Mouse (Mus musculus) kidney, postnatal 25 days (tissue): ENCODE data around the gene Kcnmb2.

ENCODE experiments used
- DNase-seq, 2 experiments: peaks; one replicate each; pipeline ENCODE4 v3.0.0; 2021; ENCODE audit warnings: mixed read lengths in 2 of 2

Gene Kcnmb2

DNA sequence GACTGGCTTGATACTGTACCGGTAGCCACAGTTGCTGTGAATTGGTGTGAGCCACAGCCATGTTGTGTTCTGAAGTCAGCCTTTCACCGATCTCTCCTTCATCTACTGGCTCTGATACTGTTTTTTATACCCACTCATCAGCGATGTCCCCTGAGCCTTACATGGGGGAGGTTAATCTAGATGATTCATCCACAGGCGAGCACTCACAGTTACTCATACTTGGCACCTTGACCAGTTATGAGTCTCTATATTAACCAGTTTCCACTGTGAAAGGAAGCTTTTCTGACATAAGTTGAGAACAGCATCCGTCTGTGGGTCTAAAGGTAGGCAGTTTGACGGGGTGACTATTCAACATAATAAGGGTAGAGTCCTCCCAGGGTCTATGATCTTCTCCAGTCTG lies 118.7 kb downstream of the Kcnmb2 start:
- no peak for DNase-seq

DNA sequence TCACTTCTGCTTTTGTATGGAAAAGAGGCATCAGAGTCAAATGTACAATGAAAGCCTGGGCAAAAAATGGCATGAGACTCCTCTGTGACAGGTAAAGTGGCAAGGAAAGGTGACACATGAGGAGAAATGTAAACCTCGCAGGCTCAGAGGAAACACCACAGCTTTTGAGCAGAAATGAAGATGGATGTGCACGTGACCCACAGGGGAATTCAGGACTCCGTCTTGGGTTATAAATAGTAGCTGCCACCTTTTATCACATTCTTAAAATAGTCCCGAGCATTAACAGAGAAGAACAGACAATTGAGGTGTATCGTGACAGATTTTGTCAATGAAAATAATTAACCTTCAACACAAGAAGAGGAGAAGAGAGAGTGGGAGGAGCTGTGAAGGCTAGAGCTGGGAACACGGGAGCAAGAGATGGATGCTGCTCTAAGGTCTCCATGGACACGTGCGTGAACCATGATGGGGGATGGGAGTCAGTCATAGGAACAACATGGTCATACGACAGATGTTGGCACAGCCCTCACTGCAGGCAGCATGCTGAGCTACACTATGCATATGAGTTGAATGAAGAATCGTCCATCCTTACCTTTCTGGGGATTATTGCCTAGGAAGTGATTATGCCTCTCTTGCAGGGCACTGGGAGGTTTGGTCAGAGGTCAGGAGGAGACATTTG lies 127.2 kb downstream of the Kcnmb2 start:
- no peak for DNase-seq

- no peak for DNase-seq
Measured at GRCm38 (mm10) chr3:32032381-32032780, 130.1 kb downstream of the Kcnmb2 start.

- DNase-seq, result no peak
Measured at GRCm38 (mm10) chr3:32043814-32044213, 141.5 kb downstream of the Kcnmb2 start.

GRCm38 (mm10) chr3:32048777-32049176 lies 146.5 kb downstream of the Kcnmb2 start:
- no peak for DNase-seq

DNA sequence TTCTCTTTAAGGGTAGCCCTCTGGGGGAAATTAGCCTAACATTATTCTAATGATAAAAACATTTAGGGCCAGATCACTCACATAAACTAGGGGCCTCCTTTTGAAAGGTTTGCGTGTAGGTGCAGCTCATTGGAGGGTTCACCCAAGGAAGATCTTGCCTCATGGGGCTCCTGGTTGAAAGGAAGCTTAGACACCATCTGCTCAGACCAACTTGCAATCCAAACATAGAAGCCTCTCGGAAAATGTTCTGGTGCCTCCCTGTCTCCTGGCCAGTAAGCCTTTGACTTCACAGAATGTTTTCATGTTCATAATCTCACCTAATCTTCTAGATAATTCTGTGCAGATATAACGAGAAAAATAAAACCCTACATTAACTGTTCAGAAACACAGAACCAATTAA lies 150.3 kb downstream of the Kcnmb2 start:
- no peak for DNase-seq

- no peak for DNase-seq
Measured at GRCm38 (mm10) chr3:32053610-32054241, 151.4 kb downstream of the Kcnmb2 start.

DNA sequence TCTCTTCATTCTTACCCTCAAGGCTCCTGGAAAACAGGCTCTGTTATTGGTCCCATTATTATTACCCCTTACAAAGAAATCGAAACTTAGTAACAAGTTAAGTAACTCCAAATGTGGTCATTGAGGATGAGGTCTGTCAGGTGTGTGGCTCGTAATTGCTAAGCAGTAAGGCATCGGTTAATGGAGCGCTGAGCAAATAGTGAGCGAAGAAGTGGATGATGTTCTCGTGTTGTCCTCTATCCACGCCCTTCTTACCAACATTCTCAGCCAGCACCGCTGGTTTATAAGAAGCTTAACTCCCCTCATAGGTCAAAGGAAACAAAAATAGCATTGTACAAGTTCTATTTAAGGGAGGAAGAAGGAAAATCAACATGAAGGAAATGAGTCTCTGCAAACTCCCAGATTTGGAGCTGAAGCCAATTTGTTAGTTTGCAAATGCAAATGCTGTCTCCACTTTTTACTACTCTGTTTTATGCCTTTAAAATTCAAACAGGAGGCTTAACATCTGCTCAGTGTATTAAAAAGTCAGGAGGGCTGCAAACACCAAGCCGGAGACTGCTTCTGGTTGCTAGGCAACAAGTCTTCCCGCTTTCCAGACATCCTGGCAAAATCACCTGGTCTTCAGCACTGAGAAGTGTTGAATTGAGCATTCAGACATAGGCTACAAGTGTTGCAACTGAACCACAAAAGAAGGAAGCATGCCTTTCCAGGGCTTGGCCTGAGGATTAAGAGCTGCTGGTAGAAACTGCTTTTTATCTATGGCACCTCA lies 157.8 kb downstream of the Kcnmb2 start:
- no peak for DNase-seq

DNA sequence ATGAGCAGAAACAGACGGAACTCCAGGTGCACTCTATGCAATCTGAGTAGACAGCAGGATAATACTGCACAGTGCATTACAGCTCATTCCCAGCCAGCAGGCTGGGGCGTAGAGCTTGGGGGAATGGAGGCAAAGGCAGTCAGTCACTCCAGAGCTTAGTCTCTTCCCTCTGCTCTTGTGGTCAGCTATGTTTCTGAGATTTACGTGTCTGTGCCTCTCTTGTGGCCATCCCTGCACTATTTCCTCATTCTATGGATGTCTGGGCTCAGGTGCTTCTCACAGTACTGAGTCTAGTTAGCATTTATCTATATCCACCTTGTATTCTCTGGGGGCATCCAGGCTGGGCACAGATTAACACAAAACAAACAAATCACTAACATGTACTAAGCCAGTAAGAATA lies 160.4 kb downstream of the Kcnmb2 start:
- DNase-seq, result no peak

- no peak for DNase-seq
Measured at GRCm38 (mm10) chr3:32063312-32063711, 161.0 kb downstream of the Kcnmb2 start.

GRCm38 (mm10) chr3:32067004-32067935 lies 165.0 kb downstream of the Kcnmb2 start:
- DNase-seq, result no peak

- DNase-seq, result peak in 1 of 2 experiments; percentile 8
Measured at GRCm38 (mm10) chr3:32073881-32074280, 171.6 kb downstream of the Kcnmb2 start.

- DNase-seq, result no peak
Measured at GRCm38 (mm10) chr3:32088762-32089161, 186.5 kb downstream of the Kcnmb2 start.

DNA sequence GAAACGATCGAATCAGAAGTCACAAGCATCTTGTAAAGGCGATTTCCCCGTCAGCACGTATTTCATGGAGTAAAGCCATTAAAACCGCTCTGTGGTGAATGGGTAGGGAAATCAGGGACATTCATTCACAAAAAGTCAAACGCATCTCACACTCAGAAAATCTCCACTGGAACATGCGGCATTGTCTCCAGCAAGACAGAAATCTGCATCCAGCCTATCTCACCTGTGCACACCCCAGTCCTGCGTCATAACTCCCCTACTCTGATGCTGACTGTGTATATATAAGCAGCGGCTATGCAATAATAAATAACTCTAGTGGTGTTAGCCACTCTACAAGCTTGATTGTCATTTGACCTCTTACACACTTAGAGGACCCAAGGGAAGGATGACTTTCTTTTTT lies 199.1 kb downstream of the Kcnmb2 start:
- DNase-seq, result no peak

DNA sequence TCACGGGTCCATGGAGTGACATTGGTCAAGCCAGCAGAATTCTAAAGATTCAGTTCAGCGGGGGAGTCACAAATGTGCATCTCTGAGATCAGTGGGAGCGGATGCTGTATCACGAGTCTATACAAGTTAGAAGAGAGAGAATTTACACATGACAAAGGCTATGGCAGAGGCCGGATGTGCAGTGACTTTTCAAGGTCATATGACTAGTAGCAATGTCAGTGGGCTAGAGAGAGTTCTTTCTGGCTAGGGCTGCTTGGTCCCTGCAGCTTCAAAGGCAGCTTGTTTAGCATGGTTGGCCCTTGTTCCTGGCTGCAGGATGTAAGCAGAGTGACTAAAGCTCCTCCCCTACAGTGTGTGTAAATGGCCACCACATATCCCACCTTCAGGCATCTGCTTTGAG lies 217.5 kb downstream of the Kcnmb2 start:
- no peak for DNase-seq

GRCm38 (mm10) chr3:32121731-32122130 lies 219.4 kb downstream of the Kcnmb2 start:
- DNase-seq, result no peak

DNA sequence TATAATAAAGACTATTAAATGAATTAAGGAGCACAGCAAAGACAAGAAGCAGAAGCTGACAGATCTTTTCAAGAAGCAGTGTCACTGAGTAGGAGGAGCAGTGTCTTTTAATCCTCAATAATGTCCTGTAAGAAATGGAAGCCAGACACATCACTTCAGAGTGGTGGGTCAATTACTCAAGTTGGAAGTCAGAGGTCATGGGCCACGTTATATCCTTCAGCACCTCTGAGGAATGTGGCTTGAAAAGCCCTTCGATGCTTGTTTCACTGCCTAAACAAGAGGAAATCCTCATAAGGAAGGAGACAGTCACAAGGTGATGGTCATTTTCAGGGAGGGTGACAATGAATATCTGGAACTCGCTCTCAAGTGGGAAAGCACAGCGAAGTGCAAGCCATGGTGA lies 223.1 kb downstream of the Kcnmb2 start:
- DNase-seq, result no peak

- DNase-seq, result no peak
Measured at GRCm38 (mm10) chr3:32128391-32128790, 226.1 kb downstream of the Kcnmb2 start.

GRCm38 (mm10) chr3:32130696-32131095 lies 228.4 kb downstream of the Kcnmb2 start:
- no peak for DNase-seq

DNA sequence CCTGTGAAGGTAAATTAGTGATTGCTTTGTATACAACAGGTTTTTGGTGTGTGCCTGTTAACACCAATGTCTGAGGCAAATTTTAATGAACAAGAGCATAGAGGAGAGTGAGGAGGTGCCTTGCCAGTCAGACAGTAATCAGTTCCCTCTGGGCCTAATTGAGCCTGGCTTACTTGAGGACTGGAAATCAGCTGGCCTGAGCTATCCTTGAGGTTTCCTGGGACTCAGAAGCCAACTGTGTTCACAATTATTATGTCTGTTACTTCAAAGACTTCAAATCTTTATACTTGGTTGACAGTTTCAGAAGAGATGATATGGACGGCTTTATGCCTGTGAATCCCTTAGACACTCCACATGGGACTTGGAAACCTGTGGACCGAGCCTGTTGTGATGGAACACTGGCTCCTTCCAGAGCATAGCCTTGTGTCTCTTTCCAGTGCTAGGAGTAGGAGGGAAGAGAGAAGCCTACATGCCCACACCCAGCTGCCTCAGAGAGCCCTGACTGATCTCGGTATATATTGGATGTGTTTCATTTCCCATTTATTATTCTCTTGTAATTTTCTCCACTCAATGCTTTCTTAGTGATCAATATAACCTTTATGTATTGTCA lies 230.2 kb downstream of the Kcnmb2 start:
- no peak for DNase-seq

- DNase-seq, result no peak
Measured at GRCm38 (mm10) chr3:32144194-32144593, 241.9 kb downstream of the Kcnmb2 start.

DNA sequence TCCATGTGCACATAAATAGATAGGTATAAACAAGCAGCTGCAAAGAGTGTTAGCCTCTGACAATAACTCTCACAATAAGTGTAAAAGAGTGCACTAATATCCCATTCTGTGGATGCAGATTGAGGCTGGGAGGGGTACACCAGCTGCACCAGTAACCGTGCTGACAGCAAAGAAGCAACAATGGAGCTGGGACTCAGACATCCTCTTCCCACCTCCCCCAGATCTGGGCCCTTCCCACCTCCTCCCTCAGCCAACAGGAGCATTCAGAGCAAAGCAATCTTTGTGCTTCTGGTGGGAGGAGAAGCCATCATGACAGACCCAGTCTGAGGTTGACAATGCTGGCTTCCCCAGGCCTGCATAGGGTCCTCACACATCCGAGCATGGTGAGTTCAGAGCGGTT lies 242.3 kb downstream of the Kcnmb2 start:
- no peak for DNase-seq
